Mouse (Mus musculus) left cerebral cortex, postnatal 36 days (tissue): ENCODE data around the gene Ascc2. TPM values are rescaled to one million over a fixed set of nuclear protein-coding genes. Genes with fewer than 3 reads are reported as not detected.
"Not testable (repeated sequence)": the region's sequence is repeated elsewhere in the genome, so short reads cannot be mapped to it uniquely, and the experiment has no call there.

Experiments used
- DNase-seq, 2 experiments: peaks; one replicate each; pipeline ENCODE4 v3.0.0; 2021 to 2022; ENCODE audit warnings: low spot score in 2 of 2, mixed read lengths in 1 of 2
- intact Hi-C: fragments of 180-260 bp; cut with DNase I; formaldehyde crosslinking; loops from one replicate; pipeline ENCODE4 v1.15.1; 2025
- total RNA-seq, 2 experiments: library from RNA; stranded (reverse); gene quantifications; 2 replicates each; pipeline ENCODE4 v1.2.3; 2021

The Ascc2 gene
- total RNA-seq, 2 experiments from 2014 or later: 15.1 to 21.6 TPM

- DNase-seq: no peak
- intact Hi-C loops: no loop called here
Measured at GRCm38 (mm10) chr11:4625931-4626330, 11.6 kb upstream of the Ascc2 start.

GRCm38 (mm10) chr11:4627636-4628035, 9.9 kb upstream of the Ascc2 start:
- DNase-seq: no peak
- intact Hi-C loops: no loop called here

- intact Hi-C loops: no loop called here
- no peak for DNase-seq
Measured at GRCm38 (mm10) chr11:4629861-4630280, 7.7 kb upstream of the Ascc2 start.

GRCm38 (mm10) chr11:4633420-4633819, 4.1 kb upstream of the Ascc2 start:
- DNase-seq: no peak
- intact Hi-C loops: no loop called here

- intact Hi-C loops: no loop called here
- no peak for DNase-seq
Measured at GRCm38 (mm10) chr11:4634395-4634794, 3.2 kb upstream of the Ascc2 start.

- DNase-seq: no peak
- intact Hi-C loops: no loop called here
Measured at GRCm38 (mm10) chr11:4636782-4637342, 685 bp upstream of the Ascc2 start.

GRCm38 (mm10) chr11:4638261-4638660, 714 bp downstream of the Ascc2 start:
- no peak for DNase-seq
- intact Hi-C loops: no loop called here

- intact Hi-C loops: no loop called here
- DNase-seq: no peak
Measured at GRCm38 (mm10) chr11:4641185-4641584, 3.6 kb downstream of the Ascc2 start.

- DNase-seq: no peak
Measured at GRCm38 (mm10) chr11:4643722-4644121, 6.2 kb downstream of the Ascc2 start.

GRCm38 (mm10) chr11:4645180-4645579, 7.6 kb downstream of the Ascc2 start:
- intact Hi-C loops, DNase-seq: not testable (repeated sequence)

More at GRCm38 (mm10) chr11:4643722-4644121, 6.2 kb downstream of the Ascc2 start:
- intact Hi-C loops: no loop called here

GRCm38 (mm10) chr11:4646409-4646808, 8.9 kb downstream of the Ascc2 start:
- intact Hi-C loops: no loop called here
- DNase-seq: no peak

GRCm38 (mm10) chr11:4659818-4660217, 22.3 kb downstream of the Ascc2 start:
- DNase-seq: no peak
- intact Hi-C loops: no loop called here

GRCm38 (mm10) chr11:4660309-4661025, 22.9 kb downstream of the Ascc2 start:
- intact Hi-C loops: no loop called here
- DNase-seq: no peak

GRCm38 (mm10) chr11:4661324-4661723, 23.8 kb downstream of the Ascc2 start:
- peak; percentile 13 to 17 for DNase-seq
- intact Hi-C loops: no loop called here

- intact Hi-C loops: no loop called here
Measured at GRCm38 (mm10) chr11:4661871-4662495, 24.4 kb downstream of the Ascc2 start.

GRCm38 (mm10) chr11:4662496-4662878, 24.9 kb downstream of the Ascc2 start:
- DNase-seq: peak in 1 of 2 experiments; percentile 10
- intact Hi-C loops: no loop called here

More at GRCm38 (mm10) chr11:4661871-4662495, 24.4 kb downstream of the Ascc2 start:
- DNase-seq: peak in 1 of 2 experiments; percentile 11

GRCm38 (mm10) chr11:4671736-4672135, 34.2 kb downstream of the Ascc2 start:
- DNase-seq: no peak
- intact Hi-C loops: no loop called here

GRCm38 (mm10) chr11:4674593-4674992, 37.0 kb downstream of the Ascc2 start:
- DNase-seq: no peak
- intact Hi-C loops: no loop called here

GRCm38 (mm10) chr11:4675126-4675562, 37.6 kb downstream of the Ascc2 start:
- DNase-seq: no peak
- intact Hi-C loops: no loop called here

GRCm38 (mm10) chr11:4675693-4676092, 38.1 kb downstream of the Ascc2 start:
- no peak for DNase-seq
- intact Hi-C loops: no loop called here
